Mouse (Mus musculus) layer of hippocampus, postnatal 25 days (tissue): Measurements from ENCODE around the gene Btn2a2. TPM values are rescaled to one million over a fixed set of nuclear protein-coding genes. Genes with fewer than 3 reads are reported as not detected.
A peak's percentile ranks its signal among the peaks of the same experiment; 100 is the strongest.
"Not testable (repeated sequence)": the region's sequence is repeated elsewhere in the genome, so short reads cannot be mapped to it uniquely, and the experiment has no call there.

Experiments
- DNase-seq, 2 experiments: peaks; one replicate each; pipeline ENCODE4 v3.0.0; 2022; ENCODE audit warnings: mixed read lengths in 2 of 2, low spot score in 1 of 2; ENCODE audit errors: extremely low spot score in 1 of 2
- total RNA-seq, 2 experiments: library from RNA; stranded (reverse); gene quantifications; 2 replicates each; pipeline ENCODE4 v1.2.3; 2021

The Btn2a2 gene
- under 1 TPM; 0.59 to 0.66 TPM for total RNA-seq

DNA sequence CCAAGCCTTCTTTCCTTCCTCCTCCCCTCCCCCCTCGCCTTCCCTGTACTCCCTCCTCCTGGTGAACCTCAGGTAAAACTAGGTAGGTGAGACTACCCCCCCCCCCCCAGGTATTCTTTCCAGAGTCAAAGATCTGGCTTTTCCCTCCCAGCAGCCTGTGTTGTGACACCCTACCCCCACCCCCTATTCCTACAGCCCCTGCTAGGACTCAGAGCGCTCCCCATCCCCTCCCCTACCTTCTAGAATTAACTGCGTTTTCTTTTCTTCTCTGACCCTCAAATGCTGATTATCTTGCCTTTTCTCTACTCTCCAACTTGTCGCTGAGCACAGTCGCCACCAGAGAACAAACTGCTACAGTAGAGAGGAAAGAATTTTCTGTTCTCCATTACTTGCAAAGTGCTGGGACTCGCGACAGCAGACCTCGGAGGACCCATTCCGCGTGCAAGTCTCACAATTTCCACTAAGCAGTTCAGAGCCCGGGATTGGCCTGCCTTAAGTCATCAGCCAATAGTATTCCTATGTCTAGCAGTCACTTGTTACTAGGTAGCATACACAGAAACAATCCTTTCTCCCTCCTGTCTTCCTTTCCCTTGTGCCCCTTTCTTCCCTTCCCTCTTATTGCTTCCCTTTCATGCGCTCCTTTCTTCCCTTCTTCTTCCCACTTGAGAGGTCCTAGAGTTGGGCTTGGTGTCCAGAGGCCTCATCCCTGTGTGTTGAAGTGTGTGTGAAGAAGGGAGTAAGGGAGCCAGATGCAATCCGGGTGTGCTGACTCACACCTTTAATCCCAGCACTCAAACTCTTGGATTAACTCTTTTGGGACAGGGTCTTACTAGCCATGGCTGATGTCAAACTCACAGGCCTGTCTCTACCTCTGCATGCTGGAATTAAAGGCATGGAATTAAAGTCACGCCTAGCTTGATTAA lies at the start of gene Btn2a2:
TSS of gene Btn2a2 (minus strand) at position 458 of the 923 bp plus-strand sequence.
- peak; percentile 21 to 52 for DNase-seq

- DNase-seq = no peak
Observed at GRCm38 (mm10) chr13:23538249-23538648, 49.6 kb upstream of the Btn2a2 start.

- no peak for DNase-seq
Observed at GRCm38 (mm10) chr13:23537006-23537710, 48.5 kb upstream of the Btn2a2 start.

- no peak for DNase-seq
Observed at GRCm38 (mm10) chr13:23536076-23536822, 47.6 kb upstream of the Btn2a2 start.

DNA sequence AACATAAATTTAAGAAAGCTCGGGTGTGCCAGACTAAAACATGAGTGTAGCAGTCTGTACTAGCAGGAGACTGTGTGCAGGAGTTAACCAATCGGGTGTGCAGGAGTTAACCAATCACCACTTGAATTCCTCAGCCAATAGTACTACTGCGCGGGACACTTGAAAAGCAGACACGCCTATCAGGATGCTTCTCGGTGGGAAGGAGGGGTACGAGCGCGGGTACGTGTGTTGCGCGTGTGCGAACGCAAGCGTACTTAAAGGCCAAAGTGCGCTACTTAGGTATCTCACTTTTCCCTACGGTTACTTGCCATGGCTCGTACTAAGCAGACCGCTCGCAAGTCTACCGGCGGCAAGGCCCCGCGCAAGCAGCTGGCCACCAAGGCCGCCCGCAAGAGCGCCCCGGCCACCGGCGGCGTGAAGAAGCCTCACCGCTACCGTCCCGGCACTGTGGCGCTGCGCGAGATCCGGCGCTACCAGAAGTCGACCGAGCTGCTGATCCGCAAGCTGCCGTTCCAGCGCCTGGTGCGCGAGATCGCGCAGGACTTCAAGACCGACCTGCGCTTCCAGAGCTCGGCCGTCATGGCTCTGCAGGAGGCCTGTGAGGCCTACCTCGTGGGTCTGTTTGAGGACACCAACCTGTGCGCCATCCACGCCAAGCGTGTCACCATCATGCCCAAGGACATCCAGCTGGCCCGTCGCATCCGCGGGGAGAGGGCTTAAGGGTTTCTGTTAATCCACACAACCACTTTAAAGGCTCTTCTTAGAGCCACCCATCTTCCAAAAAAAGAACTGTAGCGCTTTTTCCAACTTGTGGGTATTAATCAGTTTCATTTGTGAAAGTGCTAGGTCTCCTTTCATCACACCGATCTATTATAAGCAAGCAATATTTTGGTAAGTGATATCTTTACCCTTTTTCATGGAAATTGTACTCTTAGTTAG lies 46.7 kb upstream of the Btn2a2 start, which contains the start of gene Hist1h3g:
TSS of gene Hist1h3g (plus strand) at position 286 of the 939 bp plus-strand sequence.
- DNase-seq = peak; percentile 64 to 85

DNA sequence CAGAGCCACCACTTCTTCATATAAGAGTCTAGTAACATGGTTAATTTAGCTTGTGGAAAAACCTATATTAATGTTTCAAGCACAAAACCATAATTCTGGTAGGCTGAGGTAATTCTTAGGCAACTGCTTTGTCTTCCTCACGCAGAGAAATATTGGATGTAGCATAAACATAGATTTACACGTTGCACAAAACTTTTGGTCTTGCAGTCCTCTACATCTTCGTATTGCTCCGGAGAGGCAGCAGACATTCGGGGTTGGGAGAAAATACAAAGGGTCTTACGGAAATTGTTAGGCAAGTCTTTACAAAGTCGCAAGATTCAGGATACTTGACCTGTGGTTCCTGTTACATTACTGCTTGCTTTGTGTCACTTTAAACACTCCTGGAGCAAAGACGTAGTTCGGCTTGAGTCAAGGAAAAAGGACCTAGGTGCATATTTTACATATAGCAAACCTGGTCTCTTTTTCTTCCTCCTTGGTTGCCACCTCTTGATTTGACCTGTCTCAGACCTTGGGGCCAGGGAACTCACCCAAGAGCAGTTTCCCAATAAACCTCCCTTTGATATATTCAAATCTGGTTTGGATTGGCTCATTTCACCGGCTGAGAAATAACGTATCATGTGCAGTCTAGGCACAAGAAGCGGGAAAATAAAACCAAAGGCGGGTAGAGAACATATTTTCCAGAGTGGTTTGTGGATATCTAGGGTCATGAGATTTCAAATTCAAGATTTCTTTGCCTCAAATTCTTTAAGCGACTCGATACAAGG lies 45.9 kb upstream of the Btn2a2 start:
- no peak for DNase-seq

DNA sequence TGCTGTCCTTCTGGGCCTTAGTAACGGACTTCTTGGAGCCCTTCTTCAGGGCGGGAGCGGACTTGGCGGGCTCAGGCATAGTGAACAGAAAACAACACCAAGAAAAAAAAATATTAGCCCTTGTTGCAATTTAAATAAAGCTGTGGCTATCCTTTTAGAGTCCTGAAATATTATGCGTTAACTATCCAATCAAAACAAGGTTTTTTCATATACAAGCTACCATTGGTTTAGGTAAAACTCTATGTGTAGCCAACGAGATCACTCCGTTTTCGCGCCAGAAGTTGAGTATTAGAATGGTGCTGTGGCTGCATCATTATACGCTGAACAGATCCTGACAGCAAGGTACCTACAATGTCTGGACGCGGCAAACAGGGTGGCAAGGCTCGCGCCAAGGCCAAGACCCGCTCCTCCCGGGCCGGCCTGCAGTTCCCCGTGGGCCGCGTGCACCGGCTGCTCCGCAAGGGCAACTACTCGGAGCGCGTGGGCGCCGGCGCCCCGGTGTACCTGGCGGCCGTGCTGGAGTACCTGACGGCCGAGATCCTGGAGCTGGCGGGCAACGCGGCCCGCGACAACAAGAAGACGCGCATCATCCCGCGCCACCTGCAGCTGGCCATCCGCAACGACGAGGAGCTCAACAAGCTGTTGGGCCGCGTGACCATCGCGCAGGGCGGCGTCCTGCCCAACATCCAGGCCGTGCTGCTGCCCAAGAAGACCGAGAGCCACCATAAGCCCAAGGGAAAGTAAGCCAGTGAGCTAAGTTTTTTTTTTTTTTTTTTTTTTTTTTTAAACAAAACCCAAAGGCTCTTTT lies 45.1 kb upstream of the Btn2a2 start, which contains the start of gene Hist1h2af:
TSS of gene Hist1h2af (plus strand) at position 347 of the 808 bp plus-strand sequence.
- DNase-seq = not testable (repeated sequence)

DNA sequence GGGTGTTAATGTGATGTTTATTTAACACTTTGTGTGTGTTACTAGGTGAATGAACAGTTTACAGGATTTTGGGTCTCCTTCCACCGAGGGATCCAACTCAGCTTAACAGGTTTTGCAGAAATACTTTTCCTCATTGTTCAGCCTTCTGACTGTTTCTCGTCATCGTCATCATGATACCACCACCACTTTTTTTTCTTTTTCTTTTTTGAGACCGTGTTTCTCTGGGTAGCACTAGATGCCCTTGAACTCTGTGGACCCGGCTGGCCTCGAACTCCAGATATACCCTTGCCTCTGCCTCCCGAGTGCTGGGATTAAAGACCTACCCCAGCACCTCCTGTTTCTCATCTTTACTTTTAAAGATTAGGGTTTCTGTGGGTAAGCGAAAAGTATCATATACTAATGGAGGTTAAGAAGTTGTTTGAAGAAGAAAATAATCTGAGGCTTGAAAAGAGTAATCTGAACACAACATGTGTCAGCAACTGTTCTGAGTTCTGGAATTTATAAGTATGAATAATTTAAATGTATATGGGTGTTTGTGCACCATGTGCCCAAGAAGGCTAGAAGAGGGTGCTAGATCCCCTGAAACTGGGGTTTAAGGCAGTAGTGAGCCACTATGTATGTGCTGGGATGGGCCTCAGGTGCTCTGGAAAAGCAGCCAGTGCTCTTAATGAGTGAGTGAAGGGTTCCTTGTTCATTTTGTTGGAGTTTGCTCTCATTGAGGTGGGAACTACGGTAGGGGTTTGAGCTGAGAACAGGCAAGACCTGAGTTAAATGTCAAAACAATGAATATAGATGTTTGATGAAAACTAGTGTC lies 43.8 kb upstream of the Btn2a2 start:
- DNase-seq = no peak

DNA sequence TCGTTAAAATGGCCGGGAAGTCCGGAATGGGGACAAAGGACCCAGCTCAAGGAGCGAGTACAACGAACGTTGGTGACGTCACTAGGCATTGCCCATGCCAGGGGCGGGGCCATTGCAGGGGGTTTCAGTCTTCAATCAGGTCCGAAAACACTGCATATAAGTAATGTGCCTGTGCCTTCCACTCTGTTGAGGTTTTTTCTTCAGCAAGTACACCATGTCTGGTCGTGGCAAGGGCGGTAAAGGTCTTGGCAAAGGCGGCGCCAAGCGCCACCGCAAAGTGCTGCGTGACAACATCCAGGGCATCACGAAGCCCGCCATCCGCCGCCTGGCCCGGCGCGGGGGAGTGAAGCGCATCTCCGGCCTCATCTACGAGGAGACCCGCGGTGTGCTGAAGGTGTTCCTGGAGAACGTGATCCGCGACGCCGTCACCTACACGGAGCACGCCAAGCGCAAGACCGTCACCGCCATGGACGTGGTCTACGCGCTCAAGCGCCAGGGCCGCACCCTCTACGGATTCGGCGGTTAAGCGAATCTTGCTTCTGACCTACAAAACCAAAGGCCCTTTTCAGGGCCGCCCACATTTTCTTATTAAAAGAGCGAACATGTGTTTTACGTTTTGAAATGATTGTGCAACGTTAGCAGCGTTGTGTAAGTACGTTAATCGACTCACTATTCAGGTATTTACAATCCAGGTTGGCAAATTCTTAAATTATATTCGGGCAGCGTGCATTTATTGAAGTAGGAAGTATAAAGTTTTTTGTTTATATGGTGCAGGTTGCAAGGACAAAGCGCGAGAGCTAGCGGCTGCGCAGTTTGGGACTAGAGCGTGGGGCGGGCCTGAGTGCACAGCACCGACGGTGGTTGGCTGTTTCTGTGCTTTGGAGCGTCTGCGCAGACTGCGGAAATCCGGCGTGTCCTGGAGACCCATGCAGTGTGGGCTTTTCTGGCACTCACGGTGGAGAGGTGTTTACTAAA lies 42.5 kb upstream of the Btn2a2 start, which contains the start of gene Hist1h4h:
TSS of gene Hist1h4h (plus strand) at position 150 of the 975 bp plus-strand sequence.
- DNase-seq = peak; percentile 84 to 94

GRCm38 (mm10) chr13:23530181-23530900 lies 41.7 kb upstream of the Btn2a2 start:
- peak; percentile 56 to 67 for DNase-seq

- DNase-seq = no peak
Observed at GRCm38 (mm10) chr13:23529480-23530165, 41.0 kb upstream of the Btn2a2 start.

GRCm38 (mm10) chr13:23529005-23529404 lies 40.3 kb upstream of the Btn2a2 start:
- no peak for DNase-seq

DNA sequence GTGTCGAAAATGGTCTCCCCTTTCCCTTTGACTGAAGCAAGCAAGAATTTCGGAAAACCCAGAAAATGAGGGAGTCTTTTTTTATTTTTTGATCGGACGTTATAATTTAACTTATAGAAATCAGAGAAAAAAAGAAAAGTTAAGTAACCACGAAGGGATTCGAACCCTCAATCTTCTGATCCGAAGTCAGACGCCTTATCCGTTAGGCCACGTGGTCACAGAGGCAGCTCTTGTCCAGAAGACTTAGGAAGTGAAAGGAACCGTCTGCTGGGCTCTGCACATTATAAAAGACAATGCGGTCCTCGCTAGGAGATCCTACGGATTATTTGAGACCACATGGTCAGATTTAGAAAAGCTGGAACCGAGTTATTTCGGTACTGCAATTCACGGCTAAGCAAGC lies 37.7 kb upstream of the Btn2a2 start:
- DNase-seq = peak; percentile 93 to 99

GRCm38 (mm10) chr13:23525901-23526300 lies 37.2 kb upstream of the Btn2a2 start:
- no peak for DNase-seq
